Mouse (Mus musculus): ENCODE data around the gene Gdf7.

Gdf7 gene

DNA sequence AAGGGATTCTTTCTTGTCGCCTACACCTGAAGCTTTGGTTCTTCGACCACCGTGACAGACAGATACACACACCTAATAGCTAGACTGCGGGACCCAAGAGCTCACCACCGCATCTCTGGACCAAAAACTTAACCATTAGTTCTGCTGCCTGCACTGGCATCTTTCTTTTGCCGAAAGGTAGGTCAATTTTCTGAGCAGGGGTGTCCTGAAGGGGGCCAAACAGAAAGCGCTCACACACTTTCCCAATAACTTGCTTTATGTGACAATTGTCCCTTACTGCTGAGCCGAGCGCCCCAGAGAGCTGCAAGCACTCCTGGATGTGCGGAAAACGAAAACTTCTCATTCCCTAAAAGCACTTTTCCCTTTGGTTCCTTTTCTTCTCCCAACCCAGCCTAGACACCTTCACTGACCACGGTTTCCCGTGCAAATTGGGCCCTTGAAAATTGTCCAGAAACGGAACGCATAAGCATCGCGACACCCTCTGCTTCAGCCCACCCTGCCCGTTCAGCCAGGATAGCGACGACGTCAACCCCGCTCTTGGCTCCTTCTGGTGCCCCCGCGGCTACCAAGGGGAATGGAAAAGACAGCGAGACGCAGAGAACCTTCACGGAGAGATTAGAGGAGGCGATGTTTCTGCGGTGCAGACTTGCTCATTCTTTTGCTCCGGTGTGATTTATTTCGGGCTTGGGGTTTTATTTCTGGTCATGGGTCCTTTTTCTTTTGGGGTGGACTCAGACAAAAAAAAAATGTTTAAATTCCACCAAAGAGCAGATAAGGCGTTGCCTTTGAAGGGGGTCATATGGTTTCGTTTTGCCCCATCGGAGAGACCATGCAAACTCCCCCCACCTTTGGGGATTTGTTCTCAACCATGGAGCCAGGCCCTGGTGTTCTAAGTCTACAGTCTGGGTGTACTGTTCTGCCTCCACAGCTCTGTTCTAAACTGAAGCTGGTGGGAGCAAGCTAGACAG is 2.3 kb downstream of the Gdf7 start:
- intact Hi-C loops (cut with DNase I): no loop called here

- intact Hi-C loops (cut with DNase I): no loop called here
These were observed 3.2 kb downstream of the Gdf7 start for GRCm38 (mm10) chr12:8298361-8299142.

DNA sequence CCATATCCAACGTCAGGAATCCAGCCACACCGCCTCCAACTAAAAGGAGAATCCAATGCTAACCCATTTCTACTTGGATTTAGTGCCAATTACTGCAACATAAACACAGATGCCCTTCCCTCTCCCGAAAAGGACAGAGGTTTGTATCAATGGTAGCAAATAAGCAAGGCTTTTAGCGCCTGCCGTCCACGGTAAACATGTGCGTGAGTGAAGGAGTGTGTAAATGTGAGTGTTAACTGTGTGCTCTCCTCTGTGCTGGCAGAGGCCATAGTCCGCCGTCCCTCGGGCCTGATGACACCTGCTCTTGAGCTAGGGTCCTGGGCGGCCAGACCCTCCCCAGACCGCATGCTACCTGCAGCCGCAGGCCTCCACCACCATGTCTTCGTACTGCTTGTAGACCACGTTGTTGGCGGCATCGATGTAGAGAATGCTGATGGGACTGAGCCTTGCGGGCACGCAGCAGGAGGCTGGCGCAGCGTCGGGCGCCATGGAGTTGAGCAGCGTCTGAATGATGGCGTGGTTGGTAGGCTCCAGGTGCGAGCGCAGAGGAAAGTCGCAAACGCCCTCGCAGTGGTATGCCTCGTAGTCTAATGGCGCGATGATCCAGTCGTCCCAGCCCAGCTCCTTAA is 4.1 kb downstream of the Gdf7 start:
- intact Hi-C loops (cut with DNase I): no loop called here

GRCm38 (mm10) chr12:8296154-8296553 is 5.6 kb downstream of the Gdf7 start:
- intact Hi-C loops (cut with DNase I): no loop called here

- intact Hi-C loops (cut with DNase I): no loop called here
These were observed 6.3 kb downstream of the Gdf7 start for GRCm38 (mm10) chr12:8295307-8295913.

DNA sequence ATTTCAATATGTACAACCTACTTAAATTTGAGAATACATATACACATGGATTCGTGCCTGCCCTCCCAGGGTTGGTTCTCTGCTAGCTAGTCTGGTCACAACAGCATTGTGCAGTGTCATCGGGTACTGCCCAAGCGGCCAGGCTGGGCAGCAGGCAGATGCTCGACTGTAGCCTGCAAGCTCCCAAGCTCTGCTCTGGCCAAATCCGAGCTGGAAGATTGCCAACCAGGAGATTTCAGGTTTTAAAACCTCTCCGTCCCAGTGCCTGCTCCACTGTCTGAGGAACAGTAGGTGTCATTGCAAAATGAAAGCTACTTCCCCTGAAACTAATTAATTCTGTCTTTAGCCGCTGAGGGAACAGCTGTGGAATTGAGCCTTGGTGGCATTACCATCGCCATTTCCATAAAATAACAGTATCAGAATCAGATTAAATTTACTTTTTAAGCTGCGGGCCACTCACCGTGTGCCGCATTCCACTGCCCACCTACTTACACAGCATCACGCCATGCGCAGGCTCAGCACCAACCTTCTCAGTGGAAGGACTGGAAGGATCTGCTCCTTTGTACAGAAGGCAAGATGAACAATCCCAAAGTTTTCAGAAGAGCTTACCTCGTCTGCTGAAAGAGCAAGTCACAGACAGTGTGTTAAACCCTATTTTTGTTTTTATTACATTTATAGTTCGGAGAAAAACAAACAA is 10.4 kb downstream of the Gdf7 start:
- intact Hi-C loops (cut with DNase I): no loop called here

DNA sequence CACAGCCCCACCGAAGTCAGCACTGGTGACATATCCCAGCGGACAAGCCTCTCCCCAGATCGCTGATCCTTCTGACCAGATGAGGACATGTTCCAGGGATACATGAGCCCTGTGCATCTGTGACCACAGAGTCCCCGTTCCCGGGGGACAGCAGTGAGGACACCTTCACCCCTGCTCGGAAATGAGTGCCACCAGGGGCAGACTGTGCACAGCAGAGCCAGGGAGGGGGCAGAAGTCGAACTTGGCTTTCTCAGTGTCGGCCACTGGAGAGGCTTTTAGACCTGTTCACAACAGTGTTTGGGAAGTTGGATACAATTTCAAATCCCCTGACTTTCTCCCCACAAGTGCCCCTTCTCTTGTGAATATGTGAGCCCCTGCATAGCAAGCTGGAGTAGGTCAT is 12.3 kb downstream of the Gdf7 start:
- intact Hi-C loops (cut with DNase I): no loop called here

- intact Hi-C loops (cut with DNase I): no loop called here
These were observed 12.7 kb downstream of the Gdf7 start for GRCm38 (mm10) chr12:8289099-8289498.

DNA sequence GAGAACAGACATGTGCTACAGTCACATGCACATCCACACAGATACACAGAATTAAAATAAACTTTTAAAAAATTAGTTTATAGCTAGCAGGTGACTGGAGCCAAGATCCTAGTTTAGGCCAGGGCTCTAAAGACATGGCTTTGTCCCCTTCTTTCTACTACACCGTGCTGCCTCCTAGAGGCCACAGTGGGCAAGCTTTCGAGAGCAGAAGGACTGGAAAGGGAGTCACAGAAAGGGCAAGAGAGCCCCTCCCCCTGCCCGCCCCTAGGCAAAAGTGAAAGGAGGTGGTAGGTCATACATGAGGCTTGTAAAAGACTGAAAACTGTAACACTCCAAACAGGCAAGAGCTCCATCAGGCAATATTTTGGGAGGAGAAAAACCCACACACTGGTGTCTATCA is 13.8 kb downstream of the Gdf7 start:
- intact Hi-C loops (cut with DNase I): no loop called here

GRCm38 (mm10) chr12:8281225-8282017 is 20.3 kb downstream of the Gdf7 start:
- intact Hi-C loops (cut with DNase I): no loop called here

- intact Hi-C loops (cut with DNase I): no loop called here
These were observed 26.3 kb downstream of the Gdf7 start for GRCm38 (mm10) chr12:8275424-8275823.

GRCm38 (mm10) chr12:8273471-8274171 is 28.1 kb downstream of the Gdf7 start:
- intact Hi-C loops (cut with DNase I): no loop called here

- intact Hi-C loops (cut with DNase I): no loop called here
These were observed 30.3 kb downstream of the Gdf7 start for GRCm38 (mm10) chr12:8271405-8271804.

GRCm38 (mm10) chr12:8269627-8270026 is 32.1 kb downstream of the Gdf7 start:
- intact Hi-C loops (cut with DNase I): no loop called here

DNA sequence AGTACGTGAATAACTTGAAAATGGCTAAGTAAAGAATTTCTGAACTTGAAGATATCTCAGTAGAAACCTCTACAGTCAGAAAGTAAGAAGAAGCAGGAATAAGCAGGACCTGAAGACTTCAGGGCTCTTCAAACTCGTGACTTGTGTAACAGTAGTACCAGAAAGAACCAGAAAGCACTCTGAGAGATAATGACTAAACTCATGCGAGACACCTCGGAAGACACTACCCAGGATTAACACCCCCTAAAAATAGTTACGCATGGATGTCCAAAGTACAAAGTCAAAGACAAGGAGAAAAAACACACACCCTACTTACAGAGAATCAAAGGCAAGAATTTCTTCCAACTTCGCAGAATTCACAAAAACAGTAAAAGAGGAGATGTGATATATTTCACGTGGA is 35.4 kb downstream of the Gdf7 start:
- intact Hi-C loops (cut with DNase I): no loop called here

GRCm38 (mm10) chr12:8260297-8260696 is 41.5 kb downstream of the Gdf7 start:
- intact Hi-C loops (cut with DNase I): no loop called here
